Mouse (Mus musculus) cerebellum, adult 11 months (tissue): ENCODE measurements around the gene Tcam1.
A peak's percentile ranks its signal among the peaks of the same experiment; 100 is the strongest.

Source experiments
- DNase-seq: peaks from one replicate; pipeline ENCODE4 v3.0.0; 2022

The Tcam1 gene

DNA sequence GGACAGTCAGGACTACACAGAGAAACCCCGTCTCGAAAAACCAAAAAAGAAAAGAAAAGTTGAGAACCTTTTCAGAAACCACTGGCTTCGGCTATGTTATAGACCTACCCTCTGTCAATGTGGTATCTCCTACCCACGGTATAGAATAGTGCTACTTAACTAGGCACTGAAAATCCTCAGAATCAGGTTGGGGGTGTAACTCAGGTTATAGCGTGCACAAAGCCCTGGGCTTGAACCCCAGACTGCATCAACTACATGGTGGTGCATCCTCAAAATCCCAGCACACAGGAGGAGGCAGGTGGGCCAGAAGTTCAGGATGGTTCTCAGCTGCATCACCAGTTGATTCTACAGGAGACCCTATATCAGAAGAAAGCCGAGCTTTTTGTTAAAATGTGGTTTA, 2.7 kb upstream of the Tcam1 start:
- no peak for DNase-seq

DNA sequence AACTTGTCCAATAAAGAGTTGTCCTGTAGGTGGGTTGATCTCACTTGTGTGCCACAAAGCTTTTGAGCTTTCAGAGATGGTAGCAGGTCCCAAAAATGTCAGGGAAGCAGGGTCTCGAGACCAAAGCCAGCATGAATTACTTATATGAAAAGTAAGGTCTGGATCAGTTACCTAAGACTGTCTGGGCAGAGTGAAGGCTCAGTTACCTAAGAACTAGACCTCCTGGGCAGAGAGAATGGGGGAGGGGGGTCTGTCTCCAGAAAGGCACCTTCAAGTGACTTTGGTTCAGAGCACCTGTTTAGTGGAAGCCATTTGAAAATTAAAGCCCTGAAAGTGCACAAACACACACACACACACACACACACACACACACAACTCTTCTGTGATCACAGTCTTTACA, 2.1 kb upstream of the Tcam1 start:
- DNase-seq, result no peak

DNA sequence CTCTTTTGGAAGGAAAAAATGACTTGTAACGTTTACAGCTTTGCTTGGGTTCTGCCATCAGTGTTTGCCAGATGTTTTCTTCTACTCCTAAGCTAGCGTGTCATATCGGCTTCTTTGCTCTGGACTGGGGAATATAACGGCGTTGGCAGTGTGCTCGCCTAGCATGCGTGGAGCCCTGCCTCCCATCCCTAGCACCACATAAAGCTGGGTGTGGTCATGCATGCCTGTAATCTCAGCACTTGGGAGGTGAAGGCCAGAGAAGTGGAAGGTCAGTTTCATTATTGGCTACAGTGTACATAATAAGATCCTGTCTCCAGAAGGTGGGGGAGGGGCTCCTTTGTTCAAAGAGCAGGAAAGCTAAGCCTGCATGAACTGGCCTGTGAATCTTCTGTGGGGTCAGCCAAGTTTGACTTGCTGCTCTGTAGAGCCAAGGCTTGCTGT, 1.5 kb upstream of the Tcam1 start:
- peak; percentile 38 for DNase-seq

DNA sequence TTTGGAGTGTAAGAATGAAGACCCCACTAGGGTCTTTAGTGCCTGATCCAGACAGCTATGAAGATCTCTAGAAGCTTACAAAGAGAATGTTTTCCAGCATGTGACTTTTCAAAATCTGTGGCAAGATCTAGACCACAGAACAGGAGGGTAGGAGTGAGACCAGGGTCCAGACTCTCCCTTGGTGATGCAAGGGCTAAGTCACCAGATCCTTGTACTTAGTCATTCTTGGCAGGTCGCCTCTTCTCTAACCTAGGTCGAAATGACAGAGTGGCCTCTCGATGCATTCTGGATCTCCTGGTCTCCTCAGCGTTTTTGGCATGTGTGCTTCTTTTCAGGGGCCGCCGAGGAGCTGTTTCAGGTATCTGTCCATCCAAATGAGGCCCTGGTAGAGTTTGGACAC, 6.0 kb downstream of the Tcam1 start:
- no peak for DNase-seq

DNA sequence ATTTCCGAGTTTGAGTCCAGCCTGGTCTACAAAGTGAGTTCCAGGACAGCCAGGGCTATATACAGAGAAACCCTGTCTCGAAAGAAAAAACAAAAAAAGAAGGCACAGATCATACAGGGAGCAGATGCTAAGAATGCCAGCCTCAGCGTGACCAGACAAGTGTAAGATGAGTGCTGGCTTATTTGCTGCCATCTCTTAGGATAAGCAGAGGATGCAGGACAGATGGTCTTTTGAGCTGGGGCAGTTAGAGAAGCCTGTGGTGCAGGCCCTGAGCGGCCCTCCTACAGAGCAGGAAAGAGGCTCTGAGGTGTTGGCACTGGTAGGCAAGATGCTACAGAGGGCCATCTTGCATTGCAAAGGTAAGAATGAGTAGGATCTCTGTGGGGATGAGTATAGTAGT, 6.9 kb downstream of the Tcam1 start:
- peak; percentile 48 for DNase-seq

GRCm38 (mm10) chr11:106284126-106284525, 7.7 kb downstream of the Tcam1 start:
- DNase-seq, result no peak

GRCm38 (mm10) chr11:106286206-106286605, 9.7 kb downstream of the Tcam1 start:
- DNase-seq, result peak; percentile 43

DNA sequence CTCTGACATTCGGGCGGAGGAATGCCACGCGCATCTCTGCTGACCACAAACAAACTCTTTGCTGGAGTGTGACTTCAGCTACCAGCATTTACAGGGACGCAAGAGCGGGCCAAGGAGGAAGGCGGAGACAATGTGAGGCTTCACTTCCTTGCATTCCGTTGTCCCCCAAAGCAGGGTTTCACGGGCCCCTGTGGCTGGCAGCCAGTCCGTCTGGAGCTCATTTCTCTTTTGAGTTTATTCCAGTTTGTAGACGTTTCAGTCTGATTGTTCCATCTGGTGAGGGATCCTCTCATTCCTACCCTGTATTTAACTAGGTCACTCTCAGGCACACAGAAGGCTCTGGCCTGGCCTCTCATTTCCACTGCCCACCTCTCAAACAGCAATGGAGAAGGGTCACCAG, 10.5 kb downstream of the Tcam1 start:
- peak; percentile 82 for DNase-seq

- DNase-seq, result peak; percentile 91
Observed at GRCm38 (mm10) chr11:106289369-106289768, 12.9 kb downstream of the Tcam1 start.

DNA sequence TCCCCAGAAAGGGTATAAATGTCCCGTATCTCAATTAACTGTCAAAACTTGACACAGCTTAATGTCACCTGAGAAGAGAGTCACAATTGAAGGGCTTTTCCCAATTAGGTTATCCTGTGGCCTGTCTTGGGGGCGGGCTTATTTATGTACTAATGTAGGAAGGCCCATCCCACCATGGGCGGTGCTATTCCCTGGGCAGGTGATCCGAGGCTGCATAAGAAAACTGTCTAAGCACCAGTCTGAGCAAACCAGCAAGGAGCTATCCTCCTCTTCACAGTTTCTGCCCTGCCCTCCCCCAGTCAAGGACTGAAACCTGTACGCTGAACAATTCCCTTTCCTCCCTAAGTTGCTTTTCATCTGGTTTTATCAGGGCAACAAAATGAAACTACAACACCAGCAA, 13.9 kb downstream of the Tcam1 start:
- no peak for DNase-seq

DNA sequence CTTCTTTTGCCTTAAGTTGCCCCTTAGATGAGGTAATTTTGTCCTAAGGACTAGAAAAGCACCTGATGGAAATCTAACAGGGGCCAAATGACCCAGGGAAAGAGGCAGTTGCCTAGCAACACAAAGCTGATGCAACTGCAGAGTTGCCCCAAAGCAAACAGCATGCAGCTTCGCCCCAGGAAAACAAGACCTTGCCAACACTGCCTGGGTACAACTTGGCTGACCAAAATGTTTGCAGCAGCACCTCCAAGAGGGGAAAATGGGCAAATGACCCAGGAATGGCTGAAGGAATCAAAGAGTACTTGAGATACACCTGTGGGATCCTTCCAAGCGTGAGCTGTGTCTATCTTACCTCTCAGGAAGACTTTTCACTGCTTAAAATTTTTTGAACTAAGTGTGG, 15.4 kb downstream of the Tcam1 start:
- peak; percentile 83 for DNase-seq

DNA sequence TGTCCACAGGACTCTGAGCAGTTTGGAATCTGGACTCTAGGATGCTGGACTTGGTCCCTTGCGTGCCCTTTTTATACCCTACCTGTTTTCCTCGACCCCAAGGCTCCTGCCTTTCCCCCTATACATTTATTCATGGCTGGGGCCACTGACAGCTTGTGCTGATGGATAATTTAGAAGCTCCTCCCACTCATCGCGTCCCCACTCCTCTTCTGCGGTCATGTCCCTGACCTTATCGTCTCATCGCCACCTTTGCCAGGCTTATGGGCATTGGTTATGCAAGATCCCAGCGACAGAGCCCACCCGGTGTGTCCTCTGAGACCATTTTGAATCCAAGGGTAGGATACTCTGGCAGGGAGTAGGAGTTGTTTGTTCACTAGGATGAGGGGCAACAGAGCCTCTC, 25.3 kb downstream of the Tcam1 start, which contains the start of gene Gh:
TSS of gene Gh (minus strand) at position 101 of the 400 bp plus-strand sequence.
- DNase-seq, result no peak

- peak; percentile 44 for DNase-seq
Observed at GRCm38 (mm10) chr11:106302634-106303033, 26.2 kb downstream of the Tcam1 start.

DNA sequence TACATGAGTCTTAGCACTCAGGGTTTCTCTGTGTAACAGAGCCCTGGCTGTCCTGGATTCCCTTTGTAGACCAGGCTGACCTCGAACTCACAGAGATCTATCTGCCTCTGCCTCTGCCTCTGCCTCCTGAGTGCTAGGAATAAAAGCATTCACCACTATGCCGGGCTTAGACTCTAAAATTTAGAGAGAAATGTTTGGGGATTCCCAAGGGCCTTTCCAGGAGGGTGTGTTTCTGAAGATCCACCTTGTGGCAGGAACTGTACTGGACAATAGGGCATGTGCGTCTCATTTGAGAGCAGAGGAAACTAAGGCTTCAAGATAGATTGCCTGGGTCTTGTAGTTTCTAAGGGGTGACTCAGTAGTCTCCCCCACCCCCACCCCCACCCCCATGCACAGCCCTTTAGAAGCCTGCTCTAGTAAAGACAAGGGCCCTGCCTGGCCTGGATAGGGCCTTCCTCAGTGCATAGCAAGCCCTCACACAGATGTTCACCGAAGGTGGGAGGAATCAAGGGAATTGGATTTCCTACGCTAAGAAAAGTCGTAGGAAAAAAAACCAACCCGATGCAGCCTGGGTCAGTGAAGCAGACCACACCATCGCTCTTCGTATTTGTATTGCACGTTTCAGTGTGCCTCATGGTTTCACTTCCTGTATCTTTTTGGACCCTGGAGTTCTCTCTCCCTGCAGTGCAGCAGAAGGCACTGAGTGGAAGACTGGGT, 29.0 kb downstream of the Tcam1 start:
- DNase-seq, result no peak

DNA sequence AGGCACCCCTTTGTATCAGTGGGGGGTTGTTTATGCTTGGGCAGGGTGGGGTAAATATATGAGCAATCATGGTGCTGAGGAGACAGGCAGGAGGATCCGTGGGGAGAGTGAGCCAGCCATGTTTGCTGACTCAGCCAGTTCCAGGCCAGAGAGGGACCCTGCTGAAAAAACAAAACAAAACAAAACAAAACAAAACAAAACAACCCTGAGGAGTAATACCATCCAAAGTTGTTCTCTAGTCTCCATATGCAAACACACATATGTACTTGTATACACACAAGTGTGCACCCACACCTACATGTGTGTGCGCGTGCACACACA, 29.6 kb downstream of the Tcam1 start:
- DNase-seq, result no peak

DNA sequence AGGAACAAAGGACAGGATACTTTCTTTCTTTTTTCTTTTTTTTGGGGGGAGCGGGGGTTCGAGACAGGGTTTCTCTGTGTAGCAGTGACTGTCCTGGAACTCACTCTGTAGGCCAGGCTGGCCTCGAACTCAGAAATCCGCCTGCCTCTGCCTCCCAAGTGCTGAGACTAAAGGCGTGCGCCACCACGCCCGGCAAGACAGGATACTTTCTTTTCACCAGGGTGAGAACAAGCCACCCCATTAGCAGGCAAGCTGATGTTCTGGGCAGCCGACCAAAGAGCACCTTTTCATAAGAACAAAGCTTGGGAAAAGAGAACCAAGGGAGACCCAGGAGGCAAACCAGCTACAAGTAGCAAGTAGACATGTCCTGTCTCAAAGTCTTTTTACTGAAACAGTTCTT, 30.3 kb downstream of the Tcam1 start:
- no peak for DNase-seq

GRCm38 (mm10) chr11:106307432-106307831, 31.0 kb downstream of the Tcam1 start:
- DNase-seq, result no peak

GRCm38 (mm10) chr11:106308162-106308561, 31.7 kb downstream of the Tcam1 start:
- DNase-seq, result no peak

- DNase-seq, result no peak
Observed at GRCm38 (mm10) chr11:106310123-106310522, 33.7 kb downstream of the Tcam1 start.

DNA sequence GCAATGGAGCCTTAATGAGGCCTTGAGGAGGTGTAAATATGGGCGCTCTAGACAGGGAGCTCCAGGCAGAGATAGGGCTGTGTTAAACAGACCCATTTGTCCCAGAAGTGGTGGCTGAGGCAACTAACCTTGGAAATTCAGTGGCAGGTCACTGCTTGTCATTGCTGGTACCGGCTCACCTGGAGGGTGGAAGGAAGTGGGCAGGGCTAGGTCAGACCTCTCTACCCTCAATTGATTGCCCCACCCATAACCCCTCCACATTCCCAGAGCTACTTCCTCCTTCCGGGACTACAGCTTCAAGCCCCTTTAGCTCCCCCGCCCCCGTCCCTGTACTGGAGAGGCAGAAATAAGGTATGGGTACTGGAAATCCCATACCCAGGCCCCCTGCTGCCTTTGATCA, 37.1 kb downstream of the Tcam1 start:
- no peak for DNase-seq

- DNase-seq, result no peak
Observed at GRCm38 (mm10) chr11:106314333-106314812, 37.9 kb downstream of the Tcam1 start, which contains the start of gene Cd79b. Gene Cd79b, minus strand, starts transcription at chr11:106314762.

DNA sequence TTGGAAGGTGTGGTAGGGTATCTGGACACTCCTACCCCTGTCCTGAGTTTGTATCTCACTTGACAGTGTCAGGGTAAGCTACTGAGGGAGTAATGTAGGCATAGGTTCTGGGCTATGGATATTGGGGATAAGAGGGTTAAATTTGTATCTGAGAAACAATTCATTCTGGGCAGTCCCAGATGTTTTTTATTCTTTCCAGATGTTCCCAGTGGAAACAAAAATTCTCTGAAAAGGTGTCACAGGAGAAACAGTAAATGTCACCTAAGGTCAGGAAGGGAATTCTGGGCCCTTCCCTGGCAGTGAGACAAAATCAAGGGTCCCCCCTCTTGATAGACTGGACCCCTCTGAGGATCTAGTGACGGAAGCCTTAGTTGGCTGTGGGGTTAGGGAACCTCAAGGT, 39.9 kb downstream of the Tcam1 start:
- DNase-seq, result no peak

GRCm38 (mm10) chr11:106317801-106318200, 41.3 kb downstream of the Tcam1 start:
- no peak for DNase-seq

DNA sequence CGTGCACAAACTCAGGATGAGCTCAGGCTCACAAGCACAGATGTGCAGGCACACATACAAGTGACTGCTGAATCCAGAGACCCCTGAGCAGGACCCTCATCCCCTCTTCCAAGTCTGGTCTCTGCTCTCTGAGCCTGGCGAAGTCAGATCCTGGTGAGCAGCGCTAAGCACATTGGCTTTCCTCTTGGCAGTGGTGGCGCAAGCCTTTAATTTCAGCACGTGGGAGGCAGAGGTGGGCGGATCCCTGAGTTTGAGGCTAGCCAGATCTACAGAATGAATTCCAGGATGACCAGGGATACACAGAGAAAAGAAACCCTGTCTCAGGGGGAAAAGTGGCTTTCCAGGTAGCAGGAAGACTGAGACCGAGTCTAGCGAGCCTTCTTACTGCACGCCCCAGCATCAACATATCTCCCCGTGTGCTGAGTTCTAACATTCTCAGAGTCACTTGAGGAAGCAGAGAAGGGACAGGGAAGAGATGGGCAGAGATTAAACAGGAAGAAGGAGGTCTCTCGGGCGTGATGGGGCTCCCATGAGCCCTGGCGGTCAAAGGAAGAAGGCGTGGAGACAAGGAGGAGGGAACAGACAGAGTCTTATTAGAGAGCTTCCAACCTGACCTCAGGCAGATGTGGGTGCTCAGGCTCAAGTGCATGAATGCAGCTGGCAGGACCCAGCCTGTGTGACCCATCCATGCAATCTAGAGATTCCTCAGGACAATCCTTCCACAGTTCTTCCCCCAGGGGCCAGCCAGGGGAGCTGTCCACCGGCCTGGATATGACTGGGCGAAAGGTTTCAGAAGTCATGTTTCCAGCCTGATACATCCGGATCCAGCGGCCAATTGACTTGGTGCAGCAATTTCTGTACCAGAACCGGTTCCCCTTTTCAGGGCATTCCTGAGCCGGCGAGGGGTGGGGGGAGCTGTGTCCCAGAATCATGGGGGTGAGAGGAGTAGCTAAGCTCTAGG, 42.2 kb downstream of the Tcam1 start:
- no peak for DNase-seq
